Mouse (Mus musculus) hindlimb bud, embryonic 11.5 days (tissue): ENCODE data around the gene Lrrc10b.

Source experiments
- DNase-seq: peaks from one replicate; pipeline ENCODE4 v3.0.0-alpha.2; 2012; ENCODE audit warnings: low read depth, low spot score; ENCODE audit errors: extremely low spot score

Gene Lrrc10b

DNA sequence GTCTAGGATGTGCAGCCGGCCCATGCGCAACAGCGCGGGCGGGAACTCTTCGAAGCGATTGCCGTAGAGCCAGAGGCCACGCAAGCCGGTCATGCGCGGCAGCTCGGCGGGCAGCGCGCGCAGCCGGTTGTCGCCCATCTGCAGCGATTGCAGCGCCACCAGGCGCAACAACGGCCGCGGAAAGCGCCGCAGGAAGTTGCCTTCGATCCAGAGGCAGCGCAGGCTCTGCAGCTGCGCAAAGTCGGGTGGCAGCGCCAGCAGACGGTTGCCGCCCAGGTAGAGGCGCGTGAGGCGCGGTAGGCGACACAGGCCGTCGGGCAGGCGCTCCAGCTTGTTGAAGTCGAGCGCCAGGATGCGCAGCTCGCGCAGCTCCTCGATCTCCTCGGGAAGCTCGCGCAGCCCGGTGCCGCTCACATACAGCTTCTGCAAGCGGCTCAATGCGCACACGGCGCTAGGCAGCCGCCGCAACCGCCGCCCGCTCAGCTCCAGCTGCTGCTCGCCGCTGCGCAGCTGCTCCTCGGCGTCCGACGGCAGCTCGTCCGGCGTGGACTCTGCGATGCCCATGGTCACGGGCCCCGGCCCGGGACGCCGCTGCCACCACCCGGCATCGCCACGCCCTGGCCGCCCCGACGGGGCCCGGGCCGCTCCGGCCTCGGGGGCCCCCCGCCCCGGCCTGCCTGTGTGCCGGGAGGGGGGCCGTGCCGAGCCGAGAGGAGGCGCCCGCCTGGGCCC is at the start of gene Lrrc10b:
TSS of gene Lrrc10b (minus strand) at position 722 of the 732 bp plus-strand sequence.
- DNase-seq, result no peak

- DNase-seq, result no peak
Observed at GRCm38 (mm10) chr19:10502571-10502970, 45.3 kb upstream of the Lrrc10b start.

DNA sequence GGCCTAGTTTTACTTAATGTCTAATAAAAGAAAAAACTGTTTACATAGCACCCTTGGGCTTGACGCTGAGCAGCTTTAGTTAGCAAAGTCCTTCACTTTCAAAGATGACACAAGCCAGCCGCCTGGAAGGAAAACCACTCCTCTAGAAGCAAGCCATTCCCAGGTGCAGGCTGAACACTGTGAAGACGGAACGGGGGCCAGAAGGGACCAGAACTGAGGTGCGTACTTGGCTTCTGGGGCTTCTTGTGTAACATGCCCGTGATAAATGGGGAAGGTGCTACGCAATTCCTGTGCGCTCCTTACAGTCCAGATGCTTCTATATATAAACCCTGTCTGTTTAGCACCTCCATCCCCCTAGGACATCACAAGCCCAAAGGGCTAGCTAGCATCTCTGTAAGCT is 43.3 kb upstream of the Lrrc10b start:
- no peak for DNase-seq

- DNase-seq, result no peak
Observed at GRCm38 (mm10) chr19:10497512-10498160, 40.4 kb upstream of the Lrrc10b start.

DNA sequence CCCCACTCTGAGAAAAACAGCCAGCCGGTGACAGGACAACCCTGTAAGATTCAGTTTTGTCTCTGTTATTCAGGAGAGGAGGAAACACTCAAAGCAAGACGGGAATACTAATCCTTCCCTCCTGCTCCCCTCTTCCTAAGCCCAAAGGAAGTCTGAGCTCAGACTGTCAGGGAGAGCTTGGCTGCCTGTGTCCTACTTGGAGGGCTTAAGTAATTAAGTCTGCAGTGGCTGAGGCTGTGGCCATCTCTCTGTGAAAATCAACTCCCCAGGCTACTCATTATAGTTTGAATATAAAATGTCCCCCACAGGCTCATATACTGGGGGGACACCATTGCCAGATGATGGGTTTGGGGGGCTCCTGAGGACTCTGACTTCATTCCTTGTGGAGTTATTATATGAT is 39.7 kb upstream of the Lrrc10b start:
- DNase-seq, result no peak

DNA sequence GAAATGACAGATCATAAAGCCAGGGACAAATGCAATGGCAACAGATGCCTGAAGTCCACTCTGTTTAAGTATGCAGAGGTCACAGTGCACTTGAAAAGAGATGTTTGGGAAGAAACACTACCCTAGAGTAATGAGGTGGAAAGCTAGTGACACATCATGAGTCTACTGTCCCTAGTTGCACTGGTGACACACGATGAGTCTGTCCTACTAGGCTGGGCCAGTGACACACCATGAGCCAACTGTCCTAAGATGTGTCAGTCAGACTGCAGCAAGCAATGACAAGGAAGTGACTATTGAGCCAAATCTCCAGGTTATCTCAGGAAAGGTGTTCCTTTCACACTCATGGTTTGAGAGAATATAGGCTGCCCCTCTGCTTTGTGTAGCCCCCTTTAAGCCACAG is 38.4 kb upstream of the Lrrc10b start:
- no peak for DNase-seq

- peak; percentile 64 for DNase-seq
Observed at GRCm38 (mm10) chr19:10486264-10486738, 29.0 kb upstream of the Lrrc10b start.

GRCm38 (mm10) chr19:10482703-10483102 is 25.4 kb upstream of the Lrrc10b start, which contains the start of gene Ppp1r32:
Gene Ppp1r32 (minus strand): TSS chr19:10482928.
- no peak for DNase-seq

DNA sequence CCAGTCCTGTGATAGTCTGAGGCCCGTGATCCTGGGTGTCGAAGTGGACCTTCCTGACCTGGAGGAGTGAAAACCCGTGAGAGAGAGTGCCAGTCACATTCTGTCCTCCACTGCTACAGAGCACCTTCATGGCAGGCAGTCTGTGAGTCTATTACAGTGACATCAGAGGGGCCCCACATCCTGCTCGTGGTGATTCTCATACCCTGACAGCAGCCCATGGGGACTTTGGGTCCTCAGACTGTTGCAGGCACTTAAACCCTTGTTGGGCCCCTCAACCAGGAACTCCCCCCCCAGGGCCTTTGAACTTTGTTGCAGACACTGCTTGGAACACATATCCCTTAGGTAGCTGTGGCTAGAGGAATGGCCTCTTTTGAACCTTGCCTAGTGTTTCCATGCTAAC is 22.3 kb upstream of the Lrrc10b start:
- DNase-seq, result no peak

GRCm38 (mm10) chr19:10473779-10474178 is 16.5 kb upstream of the Lrrc10b start:
- no peak for DNase-seq

DNA sequence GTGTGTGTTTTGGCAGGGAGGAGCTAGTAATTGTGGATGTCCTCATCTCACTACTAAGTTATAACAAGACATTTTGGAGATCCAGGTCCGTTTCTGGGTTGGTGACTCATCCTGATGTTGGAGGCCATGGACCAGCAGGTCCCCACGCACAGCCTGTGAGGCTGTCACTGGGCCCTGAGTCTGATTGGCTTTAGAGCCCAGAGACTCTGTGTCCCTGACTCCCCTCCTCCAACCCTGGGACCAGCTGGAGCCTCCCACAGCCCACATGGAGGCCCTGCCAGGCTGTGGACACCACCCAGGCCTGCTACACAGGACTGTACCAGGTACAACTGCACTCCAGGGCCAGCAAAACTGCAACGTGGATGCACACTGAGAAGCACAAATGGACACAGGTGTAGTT is 15.7 kb upstream of the Lrrc10b start:
- DNase-seq, result no peak

- DNase-seq, result no peak
Observed at GRCm38 (mm10) chr19:10469171-10469658, 11.9 kb upstream of the Lrrc10b start.

DNA sequence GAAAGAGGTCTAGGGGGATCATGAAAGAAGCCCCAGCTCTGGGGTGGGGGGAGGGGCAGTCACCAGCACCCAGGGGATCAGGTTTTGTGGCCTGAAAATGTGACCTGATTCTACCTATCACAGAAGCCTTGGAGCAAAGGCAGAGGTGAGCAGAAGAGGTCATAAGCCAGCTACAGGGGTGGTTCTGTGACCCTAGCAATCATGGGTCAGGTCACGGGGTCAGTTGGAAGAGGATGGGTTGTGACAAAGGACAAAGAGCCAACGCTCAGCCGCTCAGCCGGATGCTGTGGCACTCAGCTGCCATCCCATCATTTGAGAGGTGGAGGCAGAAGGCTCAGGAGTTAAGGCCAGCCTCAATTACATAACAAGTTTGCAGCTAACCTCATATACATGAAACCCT is 7.2 kb upstream of the Lrrc10b start:
- DNase-seq, result no peak

GRCm38 (mm10) chr19:10461584-10461983 is 4.3 kb upstream of the Lrrc10b start:
- DNase-seq, result no peak

DNA sequence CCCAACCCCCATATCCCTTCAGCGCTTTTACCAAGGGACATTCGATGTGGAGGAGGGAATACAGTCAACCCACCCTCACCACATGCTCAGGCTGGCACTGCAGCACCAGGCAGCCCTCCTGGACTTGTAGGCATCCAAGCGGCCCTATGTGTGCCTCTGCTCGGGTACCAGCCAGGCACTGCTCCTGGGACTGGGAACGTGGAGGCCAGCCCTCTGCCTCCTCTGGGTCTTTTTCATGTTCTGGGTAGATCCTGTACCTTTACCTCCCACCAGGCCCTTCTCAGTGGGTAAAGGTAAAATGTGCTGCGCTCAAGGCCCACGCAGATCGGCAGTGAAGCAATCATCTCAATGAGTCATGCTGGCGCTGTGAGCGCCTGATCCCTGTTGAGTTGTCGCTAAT is 2.6 kb upstream of the Lrrc10b start:
- no peak for DNase-seq

DNA sequence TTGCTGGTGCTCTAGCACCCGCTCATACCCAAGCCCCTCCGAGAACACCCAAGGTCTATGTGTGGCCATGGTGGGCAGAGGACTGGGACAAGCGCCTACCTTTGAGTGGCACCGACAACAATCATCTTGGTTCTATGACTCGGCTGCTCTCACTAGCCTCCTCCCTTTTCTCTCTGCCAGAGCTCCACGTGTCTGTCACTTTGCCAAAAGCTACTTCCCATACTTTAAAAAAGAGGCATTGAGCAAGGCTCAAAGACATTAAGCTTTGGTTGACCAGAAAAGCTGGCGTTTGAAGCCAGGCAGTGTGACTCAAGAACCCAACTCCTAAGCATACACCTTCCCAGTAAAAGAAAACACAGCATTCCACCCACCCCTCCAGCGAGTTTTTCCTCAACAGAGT is 823 bp upstream of the Lrrc10b start:
- no peak for DNase-seq

GRCm38 (mm10) chr19:10457484-10457800 is 169 bp upstream of the Lrrc10b start:
- peak; percentile 46 for DNase-seq

DNA sequence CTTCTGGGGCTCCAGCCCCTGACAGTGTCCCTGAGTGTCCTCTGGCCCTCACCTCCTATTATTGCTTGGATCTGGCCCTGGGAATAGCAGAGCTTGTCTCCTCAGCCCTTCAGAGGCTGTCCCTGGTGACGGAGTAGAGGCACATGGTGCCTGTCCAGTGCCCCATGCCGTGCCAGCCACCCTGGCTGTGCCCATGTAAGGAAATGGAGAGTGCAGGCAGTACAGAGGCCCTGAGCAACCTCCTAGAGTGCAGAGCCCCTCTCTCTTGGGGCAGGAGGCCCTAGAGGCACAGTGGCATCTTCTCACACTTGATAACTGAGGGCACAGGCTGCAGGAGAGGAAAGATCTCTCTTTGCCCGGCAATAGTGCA is 1.9 kb downstream of the Lrrc10b start:
- no peak for DNase-seq

DNA sequence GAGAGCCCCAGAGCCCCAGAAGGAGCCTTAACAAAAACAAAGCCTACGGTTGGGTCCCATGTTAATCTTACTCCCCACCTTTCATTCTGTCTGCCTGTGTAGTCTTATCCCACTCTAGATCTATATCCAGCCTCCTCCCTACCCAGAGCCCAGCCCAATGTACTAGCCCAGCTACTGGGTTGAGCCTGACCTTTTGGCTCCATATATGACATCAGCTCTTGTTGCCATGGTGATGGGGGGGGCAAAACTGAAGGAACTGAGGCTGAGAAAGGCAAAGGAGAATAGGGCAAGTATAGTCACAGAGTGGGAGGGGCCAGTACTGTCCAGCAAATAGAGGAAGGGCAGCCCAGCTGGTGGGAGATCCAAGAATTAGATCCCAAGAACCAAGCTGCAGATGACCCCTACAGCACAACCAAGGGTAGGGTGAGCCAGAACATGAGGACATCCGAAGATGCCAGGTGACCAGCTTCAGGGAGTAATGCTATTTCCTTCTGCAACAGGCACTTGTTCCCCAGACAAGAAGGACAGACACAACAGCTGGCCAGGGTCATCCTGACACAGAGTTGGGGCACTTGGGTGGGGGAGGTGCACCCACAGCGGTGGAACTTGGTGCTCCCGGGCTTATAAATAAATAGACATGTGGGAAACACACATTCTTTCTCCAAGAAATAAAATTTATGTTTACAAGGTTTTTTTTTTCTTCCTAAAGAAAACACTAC is 2.4 kb downstream of the Lrrc10b start:
- DNase-seq, result no peak

GRCm38 (mm10) chr19:10449708-10450107 is 7.6 kb downstream of the Lrrc10b start:
- peak; percentile 79 for DNase-seq

GRCm38 (mm10) chr19:10449190-10449589 is 8.1 kb downstream of the Lrrc10b start:
- no peak for DNase-seq

GRCm38 (mm10) chr19:10448275-10448674 is 9.0 kb downstream of the Lrrc10b start:
- DNase-seq, result no peak
